Mouse (Mus musculus): ENCODE measurements around the gene Gpr37. TPM values are rescaled to one million over a fixed set of nuclear protein-coding genes. Genes with fewer than 3 reads are reported as not detected.

Gene Gpr37
- polyA plus RNA-seq, 1 experiment from 2014 or later: 6.4 TPM

GRCm38 (mm10) chr6:25673801-25674200 is 16.7 kb downstream of the Gpr37 start:
- Histone ChIP-seq H3K4me3 (no peak overlapping the region), H3K9ac (no peak overlapping the region), H3K4me1 (no peaks in the 10 kb centered on the region), H3K4me2 (replicated peaks) (no peak overlapping the region), H3K27ac (no peak overlapping the region), H3K36me3 (no peaks in the 10 kb centered on the region), H3K27me3 (replicated peaks) (no peaks in the 10 kb centered on the region), H3K9me3 (no peaks in the 10 kb centered on the region)
- ATAC-seq (ENCODE audit: low FRiP score, low read depth): no peak
- WGBS: 79% methylated on average over 3 of the region's 3 CpGs

DNA sequence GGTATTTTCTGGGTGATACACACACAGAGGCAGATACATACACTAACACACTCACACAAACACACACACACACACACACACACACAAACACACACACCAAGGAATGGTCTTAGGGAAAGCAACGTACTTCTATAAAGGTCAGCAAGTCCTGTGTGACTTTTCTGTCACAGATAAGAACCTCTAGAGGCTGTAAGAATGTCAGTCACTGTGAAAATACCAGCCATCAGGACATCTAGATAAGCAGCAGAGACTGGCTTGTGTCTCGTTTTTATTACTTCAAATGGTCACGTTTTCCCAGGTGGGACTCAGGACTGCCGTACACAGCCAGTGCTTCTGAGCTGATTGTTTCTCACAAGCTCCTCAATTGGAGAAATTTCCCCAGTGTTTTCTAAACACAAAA is 20.4 kb downstream of the Gpr37 start:
- H3K36me3 ChIP-seq: no peaks in the 10 kb centered on the region
- H3K4me1 ChIP-seq: no peaks in the 10 kb centered on the region
- no peak for ATAC-seq (ENCODE audit: low FRiP score, low read depth)
- H3K27ac ChIP-seq: no peak overlapping the region
- no peaks in the 10 kb centered on the region for H3K27me3 ChIP-seq (replicated peaks)
- no peak overlapping the region for H3K4me3 ChIP-seq
- 79% methylated on average over 4 of the region's 4 CpGs for WGBS
- H3K9me3 ChIP-seq: no peaks in the 10 kb centered on the region
- no peak overlapping the region for H3K9ac ChIP-seq
- no peak overlapping the region for H3K4me2 ChIP-seq (replicated peaks)

- ATAC-seq (ENCODE audit: low FRiP score, low read depth): no peak
- no peaks in the 10 kb centered on the region for H3K9me3 ChIP-seq
- no peaks in the 10 kb centered on the region for H3K4me1 ChIP-seq
- no peak overlapping the region for H3K4me3 ChIP-seq
- no peak overlapping the region for H3K4me2 ChIP-seq (replicated peaks)
- no peaks in the 10 kb centered on the region for H3K36me3 ChIP-seq
- H3K27me3 ChIP-seq (replicated peaks): no peaks in the 10 kb centered on the region
- no peak overlapping the region for H3K9ac ChIP-seq
- 83% methylated on average over 2 of the region's 2 CpGs for WGBS
- H3K27ac ChIP-seq: no peak overlapping the region
These were observed 26.6 kb downstream of the Gpr37 start for GRCm38 (mm10) chr6:25663942-25664341.

- Histone ChIP-seq H3K27me3 (replicated peaks) (no peaks in the 10 kb centered on the region), H3K4me3 (no peak overlapping the region), H3K9ac (no peak overlapping the region), H3K36me3 (no peaks in the 10 kb centered on the region), H3K27ac (no peak overlapping the region), H3K9me3 (no peaks in the 10 kb centered on the region), H3K4me1 (no peaks in the 10 kb centered on the region), H3K4me2 (replicated peaks) (no peak overlapping the region)
- WGBS: 77% methylated on average over 3 of the region's 3 CpGs
- no peak for ATAC-seq (ENCODE audit: low FRiP score, low read depth)
These were observed 30.4 kb downstream of the Gpr37 start for GRCm38 (mm10) chr6:25659924-25660675.

Other genes with a start within 250 kb of the Gpr37 start
- 34.0 and 37.3 TPM in 2 replicates for gene Pot1a, start 118.5 kb upstream of the Gpr37 start, polyA plus RNA-seq (2016; fragmentation: Nextera tagmentation; extraction: Ambion mirVana)

All from neural tube, embryonic 12.5 days (tissue).